Mouse (Mus musculus) stomach, postnatal 0 days (tissue): ENCODE measurements around the gene Dnmt3l.

Source experiments
- CTCF ChIP-seq: IDR thresholded peaks from 2 replicates; pipeline ENCODE4 v1.5.1; 2016; ENCODE audit warnings: antibody characterized with exemption, low read depth, mild to moderate bottlenecking, moderate library complexity
- EP300 ChIP-seq: optimal IDR thresholded peaks from 2 replicates; pipeline ENCODE3; 2016; ENCODE audit warnings: antibody characterized with exemption

GRCm38 (mm10) chr10:78010335-78010734 lies 31.4 kb upstream of the Dnmt3l start:
- TF ChIP-seq CTCF = no peak
- no peak for TF ChIP-seq EP300
